Mouse (Mus musculus) limb, embryonic 10.5 days (tissue): ENCODE measurements around the gene Slco1b2. TPM values are rescaled to one million over a fixed set of nuclear protein-coding genes. Genes with fewer than 3 reads are reported as not detected.
"Not testable (repeated sequence)": the region's sequence is repeated elsewhere in the genome, so short reads cannot be mapped to it uniquely, and the experiment has no call there.

Experiments used
- DNase-seq: peaks from one replicate; pipeline ENCODE4 v3.0.0-alpha.2; 2017; ENCODE audit warnings: low spot score
- H3K27ac ChIP-seq: fragments of 300-500 bp; sonication (generic); 2 replicates; pipeline ENCODE4 v1.5.1; 2016; ENCODE audit warnings: mild to moderate bottlenecking
- H3K27me3 ChIP-seq: fragments of 300-500 bp; sonication (generic); 2 replicates; pipeline ENCODE4 v1.6.1; 2016; ENCODE audit warnings: low read depth, mild to moderate bottlenecking; ENCODE audit not compliant: poor library complexity, severe bottlenecking
- H3K36me3 ChIP-seq: fragments of 300-500 bp; sonication (generic); 2 replicates; pipeline ENCODE4 v1.6.1; 2016; ENCODE audit warnings: mild to moderate bottlenecking, moderate library complexity
- H3K4me1 ChIP-seq: fragments of 300-500 bp; sonication (generic); 2 replicates; pipeline ENCODE4 v1.6.1; 2016
- H3K4me3 ChIP-seq: fragments of 300-500 bp; sonication (generic); 2 replicates; pipeline ENCODE4 v1.5.1; 2016; ENCODE audit warnings: mild to moderate bottlenecking, moderate library complexity
- H3K9me3 ChIP-seq: fragments of 300-500 bp; sonication (generic); replicated peaks from 2 replicates; pipeline ENCODE4 v1.6.1; 2016; ENCODE audit warnings: mild to moderate bottlenecking
- WGBS: fragments of 180-500 bp; shearing (Covaris S2); methylation state at CpG from one replicate; pipeline ENCODE4 v1.1.7; 2016; 5-methylcytosine and 5-hydroxymethylcytosine counted together
- polyA plus RNA-seq: library from polyadenylated mRNA; unstranded; fragments of >200 nt; fragmentation: Nextera tagmentation; extraction: Ambion mirVana; gene quantifications from 2 replicates; pipeline ENCODE4 v1.2.1, GENCODE M21; 2016

Slco1b2 gene
- 0.08 TPM in 1 of 2 replicates, not detected in the other for polyA plus RNA-seq

DNA sequence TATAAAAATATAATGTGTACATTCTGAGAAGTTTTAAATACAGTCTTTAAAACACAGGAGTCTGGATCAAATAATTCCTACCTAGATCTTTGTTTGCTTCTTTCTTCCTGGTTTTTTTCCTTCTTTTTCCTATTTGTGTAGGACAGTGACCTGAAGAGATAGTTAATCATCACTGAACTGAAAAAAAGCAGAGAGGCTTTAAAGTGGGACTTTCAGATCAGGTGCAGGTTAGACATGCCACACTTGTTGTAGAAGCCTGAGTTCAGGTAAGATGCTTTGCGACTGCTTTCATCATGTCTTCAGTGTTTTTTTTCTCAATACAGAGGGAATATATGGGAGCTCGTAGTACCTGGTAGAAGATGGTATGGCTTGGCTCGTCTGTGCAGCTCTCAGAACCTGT is at the start of gene Slco1b2:
Slco1b2 (plus strand) TSS at position 228 of the 400 bp plus-strand sequence.
- Histone ChIP-seq H3K4me3 (no peak within 1 kb of the TSS), H3K4me1 (no peaks in the 10 kb centered on the region), H3K9me3 (no peaks in the 10 kb centered on the region), H3K27ac (no peak within 1 kb of the TSS), H3K27me3 (no peaks in the 10 kb centered on the region), H3K36me3 (no peaks in the 10 kb centered on the region)
- no peak for DNase-seq
- WGBS = 85% methylated on average over 3 of the region's 3 CpGs

DNA sequence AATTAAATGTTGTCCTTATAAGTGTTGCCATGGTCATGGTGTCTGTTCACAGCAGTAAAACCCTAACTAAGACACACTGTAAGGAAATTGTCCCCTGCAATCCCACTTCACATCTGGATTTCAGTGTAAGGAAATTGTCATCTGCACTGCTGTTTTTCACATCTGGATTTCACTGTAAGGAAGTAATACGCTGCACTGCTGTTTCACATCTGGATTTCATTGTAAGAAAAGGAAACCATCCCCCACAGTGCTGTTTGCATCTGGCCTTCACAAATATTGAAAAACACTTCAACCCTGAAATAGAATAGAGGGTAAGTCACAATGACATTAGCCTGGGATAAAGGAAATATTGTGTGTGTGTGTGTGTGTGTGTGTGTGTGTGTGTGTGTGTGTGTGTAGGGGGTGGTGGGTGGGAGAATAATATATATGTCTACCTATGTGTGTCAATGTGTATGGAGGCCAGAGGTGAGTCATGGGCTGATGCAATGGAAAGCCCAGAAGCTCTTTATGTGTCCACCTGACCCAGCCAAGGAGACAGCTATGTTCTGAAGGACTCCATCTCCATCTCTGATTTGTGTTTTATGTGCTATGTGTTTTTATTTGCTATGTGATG is 44.4 kb upstream of the Slco1b2 start:
- WGBS = 23% methylated on average over 1 of the region's 1 CpGs
- H3K27me3 ChIP-seq = no peaks in the 10 kb centered on the region
- no peaks in the 10 kb centered on the region for H3K36me3 ChIP-seq
- H3K27ac ChIP-seq = 0 out of 2 replicates have a peak overlapping the region, but pooled peaks have one; percentile 30
- DNase-seq = no peak
- H3K9me3 ChIP-seq = no peaks in the 10 kb centered on the region
- peaks cover 14% of the 10 kb centered on the region for H3K4me1 ChIP-seq
- no peak overlapping the region for H3K4me3 ChIP-seq

DNA sequence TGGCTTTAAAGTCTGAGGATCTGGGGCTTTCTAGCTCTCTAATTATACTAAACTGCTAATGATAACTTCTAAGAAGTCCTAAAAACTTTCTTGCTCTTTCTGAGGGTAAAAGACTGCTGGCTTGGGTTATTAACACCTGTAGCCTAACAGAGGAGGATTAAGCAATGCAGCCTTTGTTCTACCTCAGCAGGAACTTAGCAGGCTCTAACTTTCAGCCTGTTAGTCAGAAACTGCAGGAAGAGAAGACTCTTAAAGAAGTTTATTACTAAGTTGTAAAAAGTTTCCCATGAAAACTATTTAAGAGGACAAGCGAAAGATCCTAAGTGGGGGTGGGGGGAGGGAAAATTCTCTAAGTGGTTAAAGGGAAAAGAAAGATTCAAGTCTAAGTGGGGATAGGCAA is 39.3 kb upstream of the Slco1b2 start:
- peaks cover 23% of the 10 kb centered on the region for H3K4me1 ChIP-seq
- DNase-seq = no peak
- no peaks in the 10 kb centered on the region for H3K9me3 ChIP-seq
- H3K4me3 ChIP-seq = no peak overlapping the region
- no peaks in the 10 kb centered on the region for H3K36me3 ChIP-seq
- H3K27ac ChIP-seq = no peak overlapping the region
- 25% methylated on average over 1 of the region's 1 CpGs for WGBS
- H3K27me3 ChIP-seq = no peaks in the 10 kb centered on the region

DNA sequence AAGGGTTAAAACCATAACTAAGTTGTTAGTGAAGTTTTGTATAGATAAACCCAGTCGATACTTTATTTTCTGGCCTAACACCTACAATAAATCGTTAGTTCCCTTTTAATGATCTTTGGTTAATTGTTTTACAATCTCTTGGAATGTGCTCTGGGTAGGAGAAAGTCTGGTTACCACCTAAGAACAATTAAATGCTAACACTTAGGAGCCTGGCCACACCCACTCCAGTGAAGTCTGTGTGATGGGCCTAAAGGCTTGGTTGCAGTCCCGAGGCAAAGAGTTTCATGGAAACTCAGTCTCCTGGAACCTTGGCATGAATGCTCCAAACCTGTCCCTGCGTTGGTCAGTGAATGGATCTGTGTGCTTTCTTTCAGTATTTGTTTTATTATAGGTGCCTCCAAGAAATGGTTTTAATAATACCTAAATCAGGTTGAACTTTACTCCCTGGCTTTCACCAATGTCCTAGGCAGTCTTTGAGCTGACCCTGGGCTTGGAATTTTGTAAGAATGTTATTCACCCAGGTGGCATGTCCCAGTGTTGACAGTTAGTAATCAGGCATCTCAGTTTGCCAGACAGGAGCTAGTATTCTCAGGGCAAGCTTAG is 38.6 kb upstream of the Slco1b2 start:
- H3K4me1 ChIP-seq = peaks cover 18% of the 10 kb centered on the region
- not testable (repeated sequence) for H3K27me3 ChIP-seq, H3K9me3 ChIP-seq, DNase-seq, H3K4me3 ChIP-seq, H3K27ac ChIP-seq, H3K36me3 ChIP-seq
- WGBS = 20% methylated on average over 4 of the region's 4 CpGs

DNA sequence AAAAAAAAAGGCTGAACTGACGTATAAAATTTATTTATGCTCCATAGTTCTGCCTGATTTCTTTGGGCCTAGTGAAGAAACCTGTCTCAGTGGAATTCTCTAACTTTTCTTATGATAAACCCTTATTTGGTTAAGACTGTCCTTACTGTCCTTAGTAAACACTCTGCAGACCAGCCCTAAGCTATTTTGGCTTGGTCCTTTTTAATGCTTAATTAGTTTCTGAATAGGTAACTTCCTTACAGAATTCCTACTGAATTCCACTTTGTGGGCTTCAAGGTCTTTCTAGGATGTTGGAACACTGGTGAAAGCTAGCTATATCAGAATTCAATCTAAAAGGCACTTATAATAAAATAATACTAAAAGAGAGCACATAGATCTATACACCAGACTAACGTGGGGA is 33.2 kb upstream of the Slco1b2 start:
- H3K27me3 ChIP-seq = no peaks in the 10 kb centered on the region
- 93% methylated on average over 2 of the region's 2 CpGs for WGBS
- no peak for DNase-seq
- no peak overlapping the region for H3K4me3 ChIP-seq
- no peaks in the 10 kb centered on the region for H3K36me3 ChIP-seq
- no peaks in the 10 kb centered on the region; the same call in 1 of the 2 replicates for H3K9me3 ChIP-seq
- peaks cover 4% of the 10 kb centered on the region; the same call in 1 of the 2 replicates for H3K4me1 ChIP-seq
- no peak overlapping the region for H3K27ac ChIP-seq

DNA sequence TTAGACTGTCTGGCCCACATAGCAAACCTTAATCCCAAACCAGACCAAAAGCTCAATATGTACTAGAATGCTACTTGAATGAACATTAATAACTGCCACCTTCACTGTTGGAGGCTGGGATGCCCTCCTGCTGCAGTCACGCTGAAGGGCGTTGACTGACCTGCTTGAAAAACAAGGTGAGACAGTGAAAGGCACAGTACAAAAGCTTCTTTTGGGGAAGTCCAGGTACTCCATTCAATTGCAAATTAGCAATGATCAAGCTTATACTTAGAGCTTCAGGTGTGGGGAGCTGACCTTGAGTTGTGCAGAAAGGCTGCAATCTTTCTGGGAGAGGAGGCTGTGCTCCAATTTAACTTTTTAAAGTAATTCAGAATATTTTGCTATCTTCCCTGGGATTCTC is 32.3 kb upstream of the Slco1b2 start:
- Histone ChIP-seq H3K4me3 (no peak overlapping the region), H3K9me3 (no peaks in the 10 kb centered on the region; the same call in 1 of the 2 replicates), H3K27ac (no peak overlapping the region), H3K36me3 (no peaks in the 10 kb centered on the region), H3K4me1 (no peaks in the 10 kb centered on the region), H3K27me3 (no peaks in the 10 kb centered on the region)
- DNase-seq = no peak
- 97% methylated on average over 2 of the region's 2 CpGs for WGBS

DNA sequence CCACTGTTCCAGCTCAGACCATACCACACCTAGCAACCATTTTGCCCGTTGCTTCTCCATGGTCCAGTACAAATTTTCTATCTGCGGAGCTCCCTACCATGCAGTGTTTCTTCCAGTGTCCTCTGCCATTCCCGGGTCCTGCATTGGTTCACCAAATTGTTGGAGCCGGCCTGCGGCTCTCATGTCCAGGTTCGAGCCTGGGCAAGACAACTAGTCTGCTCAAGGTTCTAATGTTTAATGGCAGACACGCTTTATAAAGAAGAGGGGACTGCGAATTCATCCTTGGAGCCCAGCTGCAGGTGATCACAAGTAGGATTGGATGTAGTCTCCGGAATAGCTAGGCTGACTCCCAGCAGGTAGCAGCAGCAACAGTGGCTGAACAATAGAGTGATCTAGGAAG is 28.4 kb upstream of the Slco1b2 start:
- Histone ChIP-seq H3K9me3 (no peaks in the 10 kb centered on the region; the same call in 1 of the 2 replicates), H3K4me1 (no peaks in the 10 kb centered on the region), H3K36me3 (no peaks in the 10 kb centered on the region), H3K27me3 (no peaks in the 10 kb centered on the region), H3K27ac (no peak overlapping the region), H3K4me3 (no peak overlapping the region)
- 77% methylated on average over 9 of the region's 9 CpGs for WGBS
- no peak for DNase-seq

DNA sequence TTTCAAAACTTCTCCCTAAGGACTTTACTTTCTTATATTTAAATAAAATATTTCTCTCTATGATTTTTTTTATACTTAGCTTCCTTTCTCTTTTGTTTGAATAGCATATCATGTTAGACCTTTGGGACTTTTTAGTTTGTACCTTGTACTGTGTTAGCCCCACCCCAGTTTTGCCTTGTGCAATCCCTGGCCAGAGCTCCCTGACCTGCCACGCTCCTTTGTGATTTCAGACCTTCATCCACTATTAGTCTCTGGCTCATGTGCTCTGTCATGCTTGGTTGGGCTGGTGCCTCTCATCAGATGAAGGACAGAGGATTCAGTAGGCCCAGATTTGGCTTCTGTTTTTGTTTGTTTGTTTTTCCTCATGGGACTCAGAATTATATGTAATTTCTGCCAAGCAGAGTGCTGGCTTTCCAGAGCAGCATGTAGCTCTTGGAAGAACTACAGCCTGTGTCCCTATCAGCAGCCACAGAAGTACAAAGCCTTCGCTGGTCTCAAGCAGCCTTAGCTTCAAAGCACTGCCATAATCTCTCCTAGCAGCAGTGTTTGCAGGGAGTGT is 18.5 kb upstream of the Slco1b2 start:
- no peak for DNase-seq
- H3K9me3 ChIP-seq = no peaks in the 10 kb centered on the region
- no peaks in the 10 kb centered on the region for H3K27me3 ChIP-seq
- no peak overlapping the region for H3K4me3 ChIP-seq
- 77% methylated on average over 2 of the region's 2 CpGs for WGBS
- no peak overlapping the region for H3K27ac ChIP-seq
- no peaks in the 10 kb centered on the region for H3K36me3 ChIP-seq
- no peaks in the 10 kb centered on the region for H3K4me1 ChIP-seq

DNA sequence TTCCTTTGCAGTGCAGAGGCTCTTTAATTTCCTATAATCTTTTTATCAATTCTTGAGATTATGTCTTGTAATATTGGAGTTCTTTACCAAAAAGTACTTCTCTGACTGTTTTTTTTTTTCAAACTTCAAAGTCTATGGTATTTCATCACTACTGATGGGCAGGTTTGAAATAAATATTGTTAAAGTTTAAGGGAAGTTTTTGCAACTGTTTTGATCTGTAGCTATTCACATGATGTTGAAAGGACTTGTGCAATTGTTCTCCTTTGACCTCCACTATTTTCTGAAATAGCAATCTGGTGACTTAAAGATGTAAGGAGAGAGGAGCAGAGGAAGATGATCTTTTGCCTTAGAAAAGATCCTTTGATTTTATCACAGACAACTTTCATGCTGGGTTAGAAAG is 15.3 kb upstream of the Slco1b2 start:
- no peak for DNase-seq

DNA sequence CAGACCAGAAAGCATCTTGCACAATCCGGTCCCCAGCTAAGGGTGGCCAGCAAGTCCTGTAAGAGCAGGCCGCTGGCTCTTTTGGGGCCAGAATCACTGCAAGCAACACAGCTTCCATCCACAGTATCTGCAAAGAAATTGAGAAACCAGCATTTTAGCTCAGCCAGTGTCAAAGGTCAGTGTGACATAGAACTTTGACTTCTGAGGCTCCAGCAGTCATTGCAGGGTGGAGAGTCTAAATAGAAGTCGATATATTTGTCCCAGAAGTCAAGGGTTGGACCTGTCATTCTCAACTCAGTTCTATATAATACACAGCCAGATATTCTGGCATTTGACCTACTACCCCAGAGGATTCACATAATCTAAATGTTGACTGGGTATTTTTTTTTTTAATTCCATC is 14.0 kb upstream of the Slco1b2 start:
- no peak overlapping the region for H3K27ac ChIP-seq
- H3K4me1 ChIP-seq = no peaks in the 10 kb centered on the region
- no peak for DNase-seq
- H3K4me3 ChIP-seq = no peak overlapping the region
- no peaks in the 10 kb centered on the region for H3K27me3 ChIP-seq
- 93% methylated on average over 3 of the region's 3 CpGs for WGBS
- H3K9me3 ChIP-seq = no peaks in the 10 kb centered on the region
- no peaks in the 10 kb centered on the region for H3K36me3 ChIP-seq

More for the DNA sequence above, 15.3 kb upstream of the Slco1b2 start:
- Histone ChIP-seq H3K36me3 (no peaks in the 10 kb centered on the region), H3K4me3 (no peak overlapping the region), H3K27ac (no peak overlapping the region), H3K4me1 (no peaks in the 10 kb centered on the region), H3K9me3 (no peaks in the 10 kb centered on the region), H3K27me3 (no peaks in the 10 kb centered on the region)

DNA sequence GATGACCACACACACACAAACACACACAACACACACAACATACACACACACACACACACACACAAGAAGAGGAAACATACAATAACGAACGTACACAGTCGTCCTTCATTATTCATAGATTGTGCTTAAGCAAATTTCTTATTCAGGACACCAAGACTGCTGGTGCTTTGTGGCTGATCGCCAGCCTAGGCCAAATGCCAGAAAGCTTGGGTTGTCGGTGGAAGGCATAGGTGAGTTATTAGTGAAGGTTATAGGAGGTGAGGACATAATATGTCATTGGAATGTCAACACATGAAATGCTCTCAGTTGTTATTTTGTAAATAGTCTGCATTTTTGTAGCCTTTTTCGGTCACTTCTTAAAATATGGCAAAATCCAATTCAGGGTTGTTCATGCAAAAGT is 3.6 kb downstream of the Slco1b2 start:
- Histone ChIP-seq H3K4me3 (no peak overlapping the region), H3K9me3 (no peaks in the 10 kb centered on the region), H3K27me3 (no peaks in the 10 kb centered on the region), H3K27ac (no peak overlapping the region), H3K4me1 (no peaks in the 10 kb centered on the region), H3K36me3 (no peaks in the 10 kb centered on the region)
- DNase-seq = no peak
- WGBS = 93% methylated on average over 6 of the region's 6 CpGs

DNA sequence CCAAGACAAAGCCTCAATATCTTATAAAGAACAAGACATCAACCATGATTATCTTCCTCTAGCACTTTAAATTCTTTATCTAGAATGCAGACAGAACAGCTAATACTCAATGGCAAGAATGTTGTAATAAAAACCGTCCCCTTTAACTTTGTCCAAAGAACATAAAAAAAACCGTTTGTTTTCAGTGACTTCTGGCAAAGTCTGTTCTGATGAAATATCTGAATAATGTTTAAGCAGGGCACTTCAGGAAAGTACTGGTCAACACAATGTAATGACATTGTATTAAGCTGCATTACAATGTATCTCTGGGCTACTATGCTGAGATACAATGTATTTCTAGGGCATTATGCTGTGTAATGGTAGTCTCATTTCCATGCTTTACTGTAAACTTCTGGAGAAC is 5.9 kb downstream of the Slco1b2 start:
- no peak overlapping the region for H3K27ac ChIP-seq
- H3K36me3 ChIP-seq = no peaks in the 10 kb centered on the region
- DNase-seq = no peak
- H3K4me3 ChIP-seq = no peak overlapping the region
- 82% methylated on average over 2 of the region's 2 CpGs for WGBS
- no peaks in the 10 kb centered on the region for H3K27me3 ChIP-seq
- H3K9me3 ChIP-seq = no peaks in the 10 kb centered on the region
- peaks cover 2% of the 10 kb centered on the region; the same call in 1 of the 2 replicates for H3K4me1 ChIP-seq

DNA sequence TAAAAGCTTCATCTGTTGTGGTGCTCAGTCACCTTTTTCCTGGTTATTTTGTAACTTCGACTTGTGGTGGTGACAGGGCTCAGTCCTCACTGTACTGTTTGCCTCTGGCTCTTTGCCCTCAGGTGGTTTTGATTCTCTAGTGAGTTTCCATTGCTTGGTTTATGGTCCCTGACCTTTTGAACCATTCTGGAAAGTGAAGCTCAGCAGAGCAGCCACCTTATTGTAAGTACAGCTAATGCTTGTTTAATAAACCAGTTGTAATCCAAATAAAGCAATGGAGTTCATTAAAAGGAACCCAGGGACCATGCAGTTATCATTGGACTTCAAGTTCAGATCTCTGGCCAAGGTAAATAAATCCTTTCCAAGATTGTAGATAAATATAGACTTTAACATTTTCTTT is 11.3 kb downstream of the Slco1b2 start:
- no peaks in the 10 kb centered on the region for H3K36me3 ChIP-seq
- no peak overlapping the region for H3K27ac ChIP-seq
- H3K27me3 ChIP-seq = no peaks in the 10 kb centered on the region
- H3K4me3 ChIP-seq = no peak overlapping the region
- WGBS = 43% methylated on average over 1 of the region's 1 CpGs
- H3K9me3 ChIP-seq = no peaks in the 10 kb centered on the region
- DNase-seq = no peak
- peaks cover 7% of the 10 kb centered on the region; the same call in 1 of the 2 replicates for H3K4me1 ChIP-seq
